ENCODE assay signal across 26 mouse cellular contexts in genomic region chr17:31379086-31379485, GRCm38 (mm10). TPM values are rescaled to one million over a fixed set of nuclear protein-coding genes. Genes with fewer than 3 reads are reported as not detected.
DNase-seq lines count a peak whose midpoint lies in the region; ATAC-seq and TF ChIP-seq lines count a peak whose summit lies in the region.
"Had no signal": no experiment of that assay in that cellular context is flagged by ENCODE, and none has a peak within 500 bp of the region (broad histone marks: within the 10 kb centered on the region; RNA-seq: fewer than 3 reads in every experiment).

No protein-coding gene starts in this region.

- 83% methylated on average over 2 of the region's 2 CpGs for WGBS in kidney, postnatal 0 days
- 80% methylated on average over 2 of the region's 2 CpGs for WGBS in kidney, embryonic 14.5 days

- no peaks in the 10 kb centered on the region for H3K4me1 ChIP-seq in kidney, postnatal 0 days (replicated peaks; ENCODE audit: insufficient read depth, low read length)
- H3K4me1 ChIP-seq in kidney, embryonic 14.5 days (ENCODE audit: control insufficient read depth, insufficient read depth, low read length), result peaks cover under 1% of the 10 kb centered on the region; the same call in 1 of the 2 replicates
- H3K4me1 ChIP-seq: embryonic facial prominence, embryonic 13.5 days; heart, embryonic 12.5 days; liver, embryonic 15.5 days had no signal

- TF ChIP-seq CTCF in kidney, postnatal 0 days (IDR thresholded peaks at IDR 0.05; ENCODE audit: low read depth), result peak; percentile 46; the same call in 1 of the 2 replicates

- H3K9ac ChIP-seq in kidney, postnatal 0 days (ENCODE audit: low read depth, low read length), result no peak overlapping the region
- H3K9ac ChIP-seq in kidney, embryonic 14.5 days (ENCODE audit: low read depth, low read length), result no peak overlapping the region
- H3K9ac ChIP-seq: forebrain, embryonic 13.5 days; heart, embryonic 12.5 days; hindbrain, embryonic 14.5 days; liver, embryonic 15.5 days; midbrain, embryonic 12.5 days had no signal

- H3K4me2 ChIP-seq in kidney, postnatal 0 days (ENCODE audit: low read length), result no peak overlapping the region
- no peak overlapping the region for H3K4me2 ChIP-seq in kidney, embryonic 14.5 days (replicated peaks; ENCODE audit: low read depth, low read length)
- H3K4me2 ChIP-seq: embryonic facial prominence, embryonic 13.5 days; forebrain, embryonic 13.5 days; heart, embryonic 12.5 days; hindbrain, embryonic 14.5 days; liver, embryonic 15.5 days had no signal

- no peaks in the 10 kb centered on the region for H3K36me3 ChIP-seq in kidney, postnatal 0 days (ENCODE audit: insufficient read depth, low read length)
- no peaks in the 10 kb centered on the region for H3K36me3 ChIP-seq in kidney, embryonic 14.5 days (ENCODE audit: control insufficient read depth, insufficient read depth, low read length)
- H3K36me3 ChIP-seq: embryonic facial prominence, embryonic 13.5 days; heart, embryonic 12.5 days; limb, embryonic 10.5 days; liver, embryonic 15.5 days; midbrain, embryonic 12.5 days had no signal

- no peak overlapping the region for H3K27ac ChIP-seq in kidney, postnatal 0 days
- H3K27ac ChIP-seq in kidney, embryonic 14.5 days (ENCODE audit: low read depth, low read length), result no peak overlapping the region
- H3K27ac ChIP-seq: embryonic facial prominence, embryonic 13.5 days; forebrain, embryonic 13.5 days; hindbrain, embryonic 14.5 days; liver, embryonic 15.5 days; midbrain, embryonic 12.5 days had no signal

- no peaks in the 10 kb centered on the region for H3K9me3 ChIP-seq in kidney, postnatal 0 days (replicated peaks; ENCODE audit: low read length)
- H3K9me3 ChIP-seq in kidney, embryonic 14.5 days (ENCODE audit: control insufficient read depth, low read length), result no peaks in the 10 kb centered on the region
- H3K9me3 ChIP-seq: embryonic facial prominence, embryonic 13.5 days; forebrain, embryonic 13.5 days; heart, embryonic 12.5 days; limb, embryonic 10.5 days; liver, embryonic 15.5 days; midbrain, embryonic 12.5 days had no signal

- no peak for ATAC-seq in kidney, postnatal 0 days (replicated peaks; ENCODE audit: low FRiP score, low read depth)
- no peak for ATAC-seq in kidney, embryonic 14.5 days (ENCODE audit: low FRiP score, low TSS enrichment)
- ATAC-seq in frontal cortex, adult (ENCODE audit: low TSS enrichment), result no peak
- ATAC-seq: forebrain, embryonic 13.5 days had no signal

- no peak overlapping the region for H3K4me3 ChIP-seq in kidney, postnatal 0 days (replicated peaks; ENCODE audit: low read depth, low read length)
- no peak overlapping the region for H3K4me3 ChIP-seq in kidney, embryonic 14.5 days (ENCODE audit: low read length)
- H3K4me3 ChIP-seq: embryonic facial prominence, embryonic 13.5 days; erythroblast, embryonic 14.5 days; forebrain, embryonic 13.5 days; heart, embryonic 12.5 days; liver, embryonic 15.5 days; midbrain, embryonic 12.5 days had no signal

- DNase-seq in cerebellum, adult 9-10 months, result peak; percentile 31
- no peak for DNase-seq in cerebellum, postnatal 4 days (ENCODE audit: low spot score in 2 of 2)
- peak; percentile 41 for DNase-seq in kidney, postnatal 0 days (ENCODE audit: low spot score)
- DNase-seq in retina, embryonic 14.5 days (ENCODE audit: low spot score), result peak; percentile 36
- DNase-seq in retina, postnatal 1 day, result no peak
- no peak for DNase-seq in urinary bladder, postnatal 25 days (ENCODE audit: low spot score)
- DNase-seq: adrenal gland, postnatal 36 days; embryo, embryonic 11 days; gastrocnemius, postnatal 14 days; heart, adult 11 months; heart, postnatal 36 days; kidney, adult 9 months; kidney, postnatal 36 days; layer of hippocampus, adult 9-11 months; liver; right cerebral cortex, postnatal 14 days had no signal

- H3K27me3 ChIP-seq in kidney, postnatal 0 days (ENCODE audit: insufficient read depth, low read length), result no peaks in the 10 kb centered on the region
- H3K27me3 ChIP-seq in kidney, embryonic 14.5 days (ENCODE audit: control insufficient read depth, insufficient read depth, low read length), result peaks cover 8% of the 10 kb centered on the region
- H3K27me3 ChIP-seq: embryonic facial prominence, embryonic 13.5 days; forebrain, embryonic 13.5 days had no signal

RNA-seq across cellular contexts. Expression of gene Pde9a, which starts 6.9 kb away (rescaled TPM):
- 31.9 and 36.8 TPM in 2 replicates for polyA plus RNA-seq in kidney, postnatal 0 days (2015; fragmentation: Nextera tagmentation; extraction: Ambion mirVana)
- 30.8 and 37.6 TPM in 2 replicates for polyA plus RNA-seq in kidney, embryonic 14.5 days (2014; fragmentation: Nextera tagmentation; extraction: Ambion mirVana)
- polyA plus RNA-seq: erythroblast, embryonic 14.5 days had no signal

Comparison
In these comparisons a context has a peak if more than half of its experiments do, and no peak if none do; other contexts are left out.
1. DNase-seq: peak in cerebellum, adult 9-10 months (single experiment), kidney, postnatal 0 days (single experiment) and retina, embryonic 14.5 days (single experiment); none in cerebellum, postnatal 4 days (0 of 2), retina, postnatal 1 day (single experiment) and urinary bladder, postnatal 25 days (single experiment).